Mouse (Mus musculus) layer of hippocampus, adult 2 months (tissue): ENCODE results near the gene Paqr7. TPM values are rescaled to one million over a fixed set of nuclear protein-coding genes. Genes with fewer than 3 reads are reported as not detected.
"Not testable (repeated sequence)": the region's sequence is repeated elsewhere in the genome, so short reads cannot be mapped to it uniquely, and the experiment has no call there.

Source experiments
- DNase-seq, 2 experiments: peaks; one replicate each; pipeline ENCODE4 v3.0.0; 2022; ENCODE audit warnings: low spot score in 2 of 2
- H3K27ac ChIP-seq: fragments of 200-600 bp; 2 replicates; pipeline ENCODE4 v1.8.1; 2022
- H3K4me3 ChIP-seq: fragments of 200-600 bp; 2 replicates; pipeline ENCODE4 v1.8.1; 2022; ENCODE audit warnings: mild to moderate bottlenecking
- CTCF ChIP-seq: fragments of 200-600 bp; conservative IDR thresholded peaks from 2 replicates; pipeline ENCODE4 v1.8.1; 2022; ENCODE audit warnings: antibody characterized with exemption, mild to moderate bottlenecking, moderate library complexity
- total RNA-seq, 2 experiments: library from RNA; stranded (reverse); gene quantifications; 2 replicates each; pipeline ENCODE4 v1.2.3; 2021

The Paqr7 gene
- total RNA-seq, 2 experiments from 2014 or later = 60.2 to 64.7 TPM

GRCm38 (mm10) chr4:134480864-134481263 lies 15.6 kb upstream of the Paqr7 start:
- peak; percentile 95 for TF ChIP-seq CTCF
- Histone ChIP-seq H3K27ac (no peak overlapping the region), H3K4me3 (no peak overlapping the region)
- DNase-seq = peak; percentile 63 to 81

DNA sequence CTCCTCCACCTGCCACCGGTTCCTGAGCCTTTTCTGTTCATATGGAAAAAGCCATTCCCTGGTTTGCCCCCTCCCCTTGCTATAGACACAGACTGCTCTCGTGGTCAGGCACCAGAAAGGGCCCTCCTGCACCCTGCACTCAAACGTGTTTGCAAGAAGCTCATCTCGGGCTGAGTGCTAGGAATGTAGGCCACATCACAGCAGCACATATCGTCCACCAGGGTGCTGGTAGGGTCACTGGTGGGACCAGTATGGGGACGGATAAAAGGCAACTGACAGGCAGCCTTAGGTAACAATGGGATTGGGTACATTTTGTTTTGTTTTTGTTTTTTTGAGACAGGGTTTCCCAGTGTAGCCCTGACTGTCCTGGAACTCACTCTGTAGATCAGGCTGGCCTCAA lies 15.2 kb upstream of the Paqr7 start:
- no peak overlapping the region for H3K27ac ChIP-seq
- TF ChIP-seq CTCF = no peak
- H3K4me3 ChIP-seq = no peak overlapping the region
- no peak for DNase-seq

DNA sequence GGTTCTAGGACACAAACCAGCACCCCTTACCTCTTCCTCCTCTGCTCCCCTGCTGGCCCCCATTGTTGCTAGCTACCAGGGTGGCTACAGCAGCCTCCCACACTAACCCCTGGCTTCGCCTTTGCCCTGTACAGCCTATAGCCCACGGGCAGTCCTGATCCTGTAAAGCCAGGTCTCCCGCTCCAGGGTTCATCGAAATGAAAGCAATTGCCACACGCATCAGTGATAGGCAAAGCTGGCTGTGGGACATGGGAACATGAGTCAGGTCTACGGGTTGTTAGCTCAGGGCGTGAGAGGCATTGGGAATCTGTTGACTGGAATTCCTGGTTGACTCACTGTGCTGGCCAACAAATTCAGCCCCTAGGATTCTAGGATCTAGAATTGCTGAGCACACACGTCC lies 14.1 kb upstream of the Paqr7 start:
- TF ChIP-seq CTCF = no peak
- DNase-seq = no peak
- Histone ChIP-seq H3K4me3 (no peak overlapping the region), H3K27ac (peak overlapping the region; percentile 98)

DNA sequence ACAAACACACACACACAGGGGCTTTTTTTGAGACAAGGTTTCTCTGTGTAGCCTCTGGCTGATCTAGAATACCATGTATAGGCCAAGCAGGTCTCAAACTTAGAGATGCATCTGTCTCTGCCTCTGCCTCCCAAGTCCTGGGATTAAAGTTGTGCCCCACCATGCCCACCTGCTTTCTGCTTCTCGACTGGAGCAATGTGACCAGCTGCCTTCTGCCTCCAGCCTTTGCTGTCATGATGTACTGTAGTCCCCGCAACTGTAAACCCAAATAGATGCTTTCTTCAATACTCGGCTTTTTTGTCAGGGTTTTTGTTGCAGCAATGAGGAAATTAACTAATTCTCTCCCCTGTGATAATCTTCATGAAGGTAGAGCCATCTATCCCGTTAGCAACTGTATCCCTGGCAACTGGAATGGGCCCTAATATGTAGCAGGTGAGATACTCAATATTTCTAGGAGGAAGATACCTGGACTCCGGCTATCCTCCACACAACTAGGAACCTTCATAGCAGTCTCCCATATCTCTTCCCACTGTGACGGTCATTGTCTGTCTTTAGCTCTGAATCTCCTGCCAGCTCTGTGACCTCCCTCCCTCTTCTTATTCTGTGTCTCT lies 13.3 kb upstream of the Paqr7 start:
- H3K27ac ChIP-seq = peak overlapping the region; percentile 98
- DNase-seq = no peak
- TF ChIP-seq CTCF = no peak
- no peak overlapping the region for H3K4me3 ChIP-seq

DNA sequence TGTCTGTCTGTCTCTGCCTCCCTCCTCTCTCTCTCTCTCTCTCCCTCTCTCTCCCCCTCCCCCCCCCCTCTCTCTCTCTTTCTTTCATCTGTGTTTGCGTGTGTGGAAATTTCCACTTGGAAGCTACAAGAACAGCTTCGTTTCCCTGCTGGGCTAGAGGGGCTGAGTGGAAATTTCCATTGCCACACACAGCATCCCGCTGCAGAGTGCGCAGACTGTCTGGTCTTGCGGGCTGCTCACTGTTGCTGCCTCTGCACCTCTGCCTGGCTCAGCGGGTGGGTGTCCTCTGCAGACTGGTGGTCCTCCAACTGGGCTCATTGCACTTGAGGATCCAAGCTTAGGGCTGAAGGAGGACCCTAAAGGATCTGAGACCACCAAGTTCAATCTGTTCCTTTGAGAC lies 12.8 kb upstream of the Paqr7 start:
- DNase-seq = peak; percentile 65 to 85
- TF ChIP-seq CTCF = no peak
- H3K4me3 ChIP-seq = 0 out of 2 replicates have a peak overlapping the region, but pooled peaks have one; percentile 27
- peak overlapping the region; percentile 98 for H3K27ac ChIP-seq

GRCm38 (mm10) chr4:134484231-134484630 lies 12.3 kb upstream of the Paqr7 start:
- peak overlapping the region; percentile 98 for H3K27ac ChIP-seq
- no peak for DNase-seq
- no peak overlapping the region for H3K4me3 ChIP-seq

GRCm38 (mm10) chr4:134485151-134485900 lies 11.2 kb upstream of the Paqr7 start:
- Histone ChIP-seq H3K27ac (no peak overlapping the region), H3K4me3 (no peak overlapping the region)
- no peak for DNase-seq
- TF ChIP-seq CTCF = peak; percentile 60

More at GRCm38 (mm10) chr4:134484231-134484630, 12.3 kb upstream of the Paqr7 start:
- TF ChIP-seq CTCF = no peak

GRCm38 (mm10) chr4:134488211-134488610 lies 8.3 kb upstream of the Paqr7 start:
- no peak overlapping the region for H3K4me3 ChIP-seq
- no peak for DNase-seq
- TF ChIP-seq CTCF = no peak
- H3K27ac ChIP-seq = no peak overlapping the region

- Histone ChIP-seq H3K4me3 (no peak overlapping the region), H3K27ac (no peak overlapping the region)
- no peak for DNase-seq
- peak; percentile 35; the same call in 1 of the 2 replicates for TF ChIP-seq CTCF
Measured at GRCm38 (mm10) chr4:134489986-134490665, 6.4 kb upstream of the Paqr7 start.

- no peak for TF ChIP-seq CTCF
- DNase-seq = no peak
- Histone ChIP-seq H3K4me3 (no peak overlapping the region), H3K27ac (no peak overlapping the region)
Measured at GRCm38 (mm10) chr4:134491716-134492115, 4.8 kb upstream of the Paqr7 start.

DNA sequence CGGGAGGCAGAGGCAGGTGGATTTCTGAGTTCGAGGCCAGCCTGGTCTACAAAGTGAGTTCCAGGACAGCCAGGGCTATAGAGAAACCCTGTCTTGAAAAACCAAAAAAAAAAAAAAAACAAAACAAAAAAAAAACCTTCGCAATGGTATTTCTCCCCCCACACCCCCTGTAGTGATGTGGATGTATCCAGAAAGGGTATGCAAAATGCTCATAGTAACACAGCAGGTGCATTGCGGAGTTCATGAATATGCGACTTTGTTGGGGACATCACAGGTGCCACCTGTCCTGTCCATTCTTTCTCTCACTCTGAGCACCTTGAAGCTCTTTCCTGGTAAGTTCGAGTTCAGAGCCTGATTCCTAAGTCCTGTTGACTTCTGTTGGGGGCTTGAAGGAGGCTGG lies 2.3 kb upstream of the Paqr7 start:
- H3K4me3 ChIP-seq, DNase-seq: not testable (repeated sequence)
- H3K27ac ChIP-seq = peak overlapping the region; percentile 98; the same call in 1 of the 2 replicates

GRCm38 (mm10) chr4:134494780-134495545 lies 1.5 kb upstream of the Paqr7 start:
- TF ChIP-seq CTCF = no peak
- Histone ChIP-seq H3K27ac (peak overlapping the region; percentile 98), H3K4me3 (no peak overlapping the region)
- DNase-seq = no peak

DNA sequence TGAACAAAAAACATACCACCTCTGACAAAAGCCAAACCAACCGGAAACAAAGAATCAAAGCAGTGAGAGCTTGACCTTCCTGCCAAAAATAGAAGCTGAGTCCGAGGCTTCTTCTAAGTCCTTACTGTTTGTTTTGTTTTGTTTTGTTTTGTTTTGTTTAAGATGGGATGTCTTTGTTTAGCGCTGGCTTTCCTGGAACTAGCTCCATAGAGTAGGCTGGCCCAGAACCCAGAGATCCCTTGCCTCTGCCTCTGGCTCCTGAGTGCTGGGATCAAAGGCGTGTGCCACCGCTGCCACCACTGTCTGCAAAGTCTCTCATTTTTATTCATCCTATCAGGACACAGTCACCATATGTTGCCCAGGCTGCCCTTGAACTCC lies 962 bp upstream of the Paqr7 start:
- no peak for DNase-seq
- Histone ChIP-seq H3K4me3 (no peak overlapping the region), H3K27ac (peak overlapping the region; percentile 98)
- TF ChIP-seq CTCF = no peak
